Mouse (Mus musculus) megakaryocyte, embryonic 14.5 days (primary cell): ENCODE data around the gene Ccdc32. TPM values are rescaled to one million over a fixed set of nuclear protein-coding genes. Genes with fewer than 3 reads are reported as not detected.

ENCODE experiments used
- H3K27me3 ChIP-seq: replicated peaks from 2 replicates; pipeline ENCODE3; 2012; ENCODE audit warnings: inconsistent platforms
- H3K36me3 ChIP-seq: replicated peaks from 2 replicates; pipeline ENCODE3; 2012; ENCODE audit warnings: low read length, inconsistent platforms, mixed read lengths
- H3K4me1 ChIP-seq: 2 replicates; pipeline ENCODE4 v1.6.1; 2012; ENCODE audit warnings: inconsistent platforms
- H3K4me3 ChIP-seq: replicated peaks from 2 replicates; pipeline ENCODE3; 2012; ENCODE audit warnings: moderate library complexity, mild to moderate bottlenecking, inconsistent platforms
- H3K9me3 ChIP-seq: 2 replicates; pipeline ENCODE4 v1.6.1; 2012; ENCODE audit warnings: inconsistent platforms
- FLI1 ChIP-seq: IDR thresholded peaks from 2 replicates; pipeline ENCODE4 v1.6.1; 2012; ENCODE audit warnings: low read length, inconsistent platforms, mixed read lengths
- GATA1 ChIP-seq: IDR thresholded peaks from 3 replicates; pipeline ENCODE4 v1.6.1; 2012; ENCODE audit warnings: mixed read lengths, low read length, inconsistent platforms, borderline replicate concordance
- polyA plus RNA-seq: library from polyadenylated mRNA; stranded (reverse); fragments of >175 nt; gene quantifications from 2 replicates; pipeline ENCODE4 v1.2.3, GENCODE M21; 2012; ENCODE audit warnings: low replicate concordance; ENCODE audit not compliant: insufficient read depth

Gene Ccdc32
- polyA plus RNA-seq, 1 experiment, result 11.1 TPM

DNA sequence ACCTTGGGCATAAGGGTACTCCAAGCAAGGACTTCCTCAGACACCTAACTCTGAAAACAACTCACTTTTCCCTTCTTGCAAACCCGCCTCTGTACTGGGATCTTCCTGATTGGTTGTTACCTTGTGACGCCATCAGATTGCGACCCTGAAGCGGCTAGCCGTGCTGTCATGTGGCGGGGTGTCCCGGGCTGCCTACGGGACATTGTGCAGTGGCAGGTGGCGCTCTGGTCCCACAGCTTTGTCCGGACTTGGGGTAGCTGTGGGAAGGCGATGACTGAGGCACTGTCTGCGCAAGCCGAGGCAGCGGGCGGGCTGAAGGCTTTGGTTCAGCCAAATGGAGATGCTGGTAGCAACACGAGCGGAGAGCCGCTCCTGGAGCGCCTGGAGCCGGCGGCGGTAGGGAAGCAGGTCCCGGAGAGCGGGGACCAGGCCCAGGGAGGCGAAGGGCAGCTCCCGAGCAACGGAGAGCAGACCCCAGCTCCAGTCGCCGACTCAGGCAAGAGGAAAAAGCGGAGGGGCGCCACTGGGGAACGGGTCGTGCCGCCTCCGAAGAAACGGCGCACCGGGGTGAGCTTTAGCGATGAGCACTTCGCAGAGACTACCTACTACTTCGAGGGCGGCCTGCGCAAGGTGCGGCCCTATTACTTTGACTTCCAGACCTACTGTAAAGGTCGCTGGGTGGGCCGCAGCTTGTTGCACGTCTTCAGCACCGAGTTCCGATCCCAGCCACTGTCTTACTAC lies 5.6 kb upstream of the Ccdc32 start, which contains the start of gene Rpusd2:
Gene Rpusd2 (plus strand): TSS at position 135 of the 741 bp plus-strand sequence.
- Histone ChIP-seq H3K36me3 (peaks cover 31% of the 10 kb centered on the region), H3K4me1 (peaks cover 41% of the 10 kb centered on the region), H3K9me3 (no peaks in the 10 kb centered on the region), H3K27me3 (no peaks in the 10 kb centered on the region), H3K4me3 (peak within 1 kb of the TSS; percentile 96)
- TF ChIP-seq FLI1 (no peak), GATA1 (no peak)

DNA sequence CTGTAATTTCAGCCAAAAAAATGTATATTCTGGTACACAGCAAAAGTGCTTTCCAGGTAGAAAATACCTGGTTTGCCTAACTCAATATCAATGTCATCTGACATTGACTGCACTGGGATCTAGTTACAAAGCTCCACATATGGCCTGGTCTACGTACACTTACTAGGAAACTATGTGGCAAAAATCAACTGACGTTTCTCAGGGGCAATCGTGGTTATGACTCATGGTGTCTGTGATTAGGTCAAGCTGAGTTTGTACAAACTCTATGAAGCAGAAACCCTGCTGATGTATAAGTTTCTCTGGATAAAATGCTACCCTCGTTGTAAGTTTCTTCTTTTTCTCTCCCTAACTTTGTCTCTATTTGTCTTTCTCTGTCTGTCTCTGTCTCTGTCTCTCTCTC lies 3.0 kb upstream of the Ccdc32 start:
- Histone ChIP-seq H3K4me1 (peaks cover 55% of the 10 kb centered on the region), H3K4me3 (no peak overlapping the region), H3K36me3 (peaks cover 8% of the 10 kb centered on the region), H3K27me3 (no peaks in the 10 kb centered on the region), H3K9me3 (no peaks in the 10 kb centered on the region)
- no peak for TF ChIP-seq GATA1
- no peak for TF ChIP-seq FLI1

DNA sequence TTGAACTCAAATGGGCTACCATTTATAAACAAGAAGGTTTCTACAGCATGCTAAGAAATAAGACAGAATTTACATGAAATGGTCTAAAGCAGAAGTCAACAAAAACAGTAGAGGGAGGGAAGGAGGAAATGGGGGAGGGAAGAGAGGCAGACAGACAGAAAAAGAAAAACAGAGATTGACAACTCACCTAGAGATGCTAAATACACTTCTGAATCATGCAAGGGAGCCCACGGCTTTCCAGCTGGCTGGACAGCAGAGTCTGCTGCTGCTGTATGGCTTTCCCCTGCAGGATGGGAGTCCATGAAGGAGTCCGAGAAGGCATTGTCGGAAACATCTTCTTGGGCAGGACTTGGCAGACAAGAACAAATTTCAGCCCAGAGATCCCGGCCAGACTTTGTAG lies 2.2 kb downstream of the Ccdc32 start:
- Histone ChIP-seq H3K36me3 (peaks cover 53% of the 10 kb centered on the region), H3K9me3 (0 out of 2 replicates have a peak, but pooled peaks cover under 1% of the 10 kb centered on the region), H3K4me1 (peaks cover 50% of the 10 kb centered on the region), H3K27me3 (no peaks in the 10 kb centered on the region), H3K4me3 (no peak overlapping the region)
- TF ChIP-seq FLI1 (no peak), GATA1 (no peak)

DNA sequence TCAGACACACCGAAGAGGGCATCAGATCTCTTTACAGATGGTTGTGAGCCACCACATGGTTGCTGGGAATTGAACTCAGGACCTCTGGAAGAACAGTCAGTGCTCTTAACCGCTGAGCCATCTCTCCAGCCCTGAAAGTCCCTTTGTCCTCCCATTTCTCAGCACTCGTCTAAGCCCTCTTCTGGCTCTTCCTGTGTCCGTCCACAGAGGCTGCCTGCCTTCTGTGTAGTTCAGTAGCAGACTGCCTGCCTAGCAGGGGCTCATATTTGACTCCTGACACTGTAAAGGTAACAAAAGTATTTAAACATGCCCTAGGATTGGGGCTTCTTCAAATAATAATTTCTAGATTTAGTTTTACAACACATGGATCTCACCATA lies 4.0 kb downstream of the Ccdc32 start:
- peaks cover 45% of the 10 kb centered on the region for H3K4me1 ChIP-seq
- H3K4me3 ChIP-seq, result peak overlapping the region; percentile 38
- peaks cover 9% of the 10 kb centered on the region; the same call in 1 of the 2 replicates for H3K9me3 ChIP-seq
- H3K36me3 ChIP-seq, result peaks cover 70% of the 10 kb centered on the region
- H3K27me3 ChIP-seq, result no peaks in the 10 kb centered on the region
- TF ChIP-seq GATA1 (no peak), FLI1 (no peak)

DNA sequence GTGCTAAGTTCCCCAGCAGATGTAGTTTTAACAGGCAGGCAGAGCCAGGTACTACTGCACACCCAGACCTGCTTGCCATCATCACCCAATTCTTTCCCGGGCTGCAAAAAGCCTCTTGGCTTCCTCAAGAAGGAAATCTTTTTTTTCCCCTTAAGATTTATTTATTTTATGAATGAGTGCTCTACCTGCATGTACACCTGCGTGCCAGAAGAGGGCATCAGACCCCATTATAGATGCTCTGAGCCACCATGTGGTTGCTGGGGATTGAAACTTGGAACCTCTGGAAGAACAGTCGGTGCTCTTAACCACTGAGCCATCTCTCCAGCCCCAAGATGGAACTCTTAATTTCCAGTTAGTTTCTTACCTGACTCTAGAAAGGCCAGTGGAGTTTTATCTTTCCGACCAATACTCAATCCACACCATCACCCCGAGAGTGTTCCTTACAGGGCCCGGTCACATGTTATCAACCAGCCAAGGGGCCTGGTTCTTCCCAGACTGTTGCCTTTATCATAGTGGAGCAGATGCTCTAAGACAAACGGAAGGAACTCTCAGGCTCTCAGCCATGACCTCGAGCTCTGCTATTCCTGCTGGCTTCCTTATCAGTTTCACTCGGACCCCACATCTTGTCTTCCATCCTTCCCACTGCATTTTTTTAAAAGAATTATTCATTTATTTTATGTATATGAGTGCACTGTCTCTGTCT lies 4.5 kb downstream of the Ccdc32 start:
- peaks cover 75% of the 10 kb centered on the region for H3K36me3 ChIP-seq
- TF ChIP-seq GATA1, result no peak
- no peak for TF ChIP-seq FLI1
- peaks cover 9% of the 10 kb centered on the region; the same call in 1 of the 2 replicates for H3K9me3 ChIP-seq
- no peaks in the 10 kb centered on the region for H3K27me3 ChIP-seq
- H3K4me1 ChIP-seq, result peaks cover 44% of the 10 kb centered on the region
- H3K4me3 ChIP-seq, result peak overlapping the region; percentile 15

DNA sequence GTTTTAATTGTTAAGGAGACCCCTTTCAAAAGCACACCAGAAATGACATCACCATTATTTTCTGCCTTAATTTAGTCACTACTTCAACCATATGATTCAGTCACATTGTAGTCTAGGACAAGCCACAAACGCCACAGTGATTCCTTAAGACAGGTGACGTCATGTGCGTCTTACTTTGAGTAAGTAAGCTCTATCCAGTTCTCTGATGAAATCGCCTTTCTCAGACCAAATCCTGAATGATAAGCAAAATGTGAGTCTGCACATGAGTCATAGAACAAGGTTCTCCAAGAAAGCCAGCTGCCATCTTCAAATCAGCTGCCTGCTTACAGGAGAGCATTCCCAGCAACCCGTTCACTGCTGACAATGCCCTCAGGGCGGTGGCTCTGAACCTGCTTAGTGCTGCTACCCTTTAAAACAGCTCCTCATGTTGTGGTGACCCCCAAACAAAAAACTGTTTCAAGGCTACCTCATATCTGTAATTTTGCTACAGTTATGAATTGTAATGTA lies 6.0 kb downstream of the Ccdc32 start:
- H3K4me3 ChIP-seq, result no peak overlapping the region
- peaks cover 33% of the 10 kb centered on the region for H3K4me1 ChIP-seq
- H3K27me3 ChIP-seq, result no peaks in the 10 kb centered on the region
- TF ChIP-seq GATA1, result no peak
- no peak for TF ChIP-seq FLI1
- H3K9me3 ChIP-seq, result peaks cover 17% of the 10 kb centered on the region
- H3K36me3 ChIP-seq, result peaks cover 89% of the 10 kb centered on the region

DNA sequence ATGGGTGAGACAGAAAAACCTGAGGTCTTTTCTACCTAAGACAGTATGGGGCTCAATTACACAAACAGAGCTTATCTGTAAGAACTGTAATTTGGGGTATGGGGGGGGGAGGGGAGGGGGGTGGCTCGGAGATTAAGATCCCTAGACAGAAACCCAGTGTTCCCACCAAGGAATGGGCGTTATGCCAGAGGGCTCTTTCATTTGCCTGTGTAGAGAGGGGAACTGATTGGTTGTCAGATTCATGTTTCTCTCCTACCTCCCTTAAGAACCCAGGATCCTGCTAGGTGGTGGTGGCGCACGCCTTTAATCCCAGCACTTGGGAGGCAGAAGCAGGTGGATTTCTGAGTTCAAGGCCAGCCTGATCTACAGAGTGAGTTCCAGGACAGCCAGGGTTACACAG lies 9.7 kb downstream of the Ccdc32 start:
- H3K4me1 ChIP-seq, result peaks cover 23% of the 10 kb centered on the region
- peaks cover 22% of the 10 kb centered on the region for H3K9me3 ChIP-seq
- no peak overlapping the region for H3K4me3 ChIP-seq
- no peak for TF ChIP-seq FLI1
- TF ChIP-seq GATA1, result no peak
- H3K36me3 ChIP-seq, result peaks cover 71% of the 10 kb centered on the region
- H3K27me3 ChIP-seq, result peaks cover 6% of the 10 kb centered on the region

DNA sequence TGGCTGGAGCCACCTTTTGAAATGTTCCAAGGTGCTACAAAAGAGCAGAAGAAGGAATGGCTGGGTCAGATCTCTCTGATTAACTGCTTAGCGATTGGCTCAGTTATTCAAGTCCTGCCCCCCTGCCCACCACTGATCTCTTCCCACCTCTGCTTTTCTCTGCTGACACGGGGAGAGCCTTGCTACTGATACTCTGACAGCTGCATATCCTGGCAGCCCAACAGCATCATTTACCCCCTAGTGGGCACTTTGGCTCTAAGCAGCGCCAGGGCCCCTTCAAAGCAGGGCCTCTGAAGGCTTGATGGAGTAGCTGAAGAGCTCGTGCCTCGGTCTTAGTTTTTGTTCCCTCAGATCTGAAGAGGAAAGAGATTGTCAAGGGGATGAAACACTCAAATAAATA lies 10.1 kb downstream of the Ccdc32 start:
- H3K27me3 ChIP-seq, result peaks cover 8% of the 10 kb centered on the region
- H3K9me3 ChIP-seq, result peaks cover 22% of the 10 kb centered on the region
- H3K4me1 ChIP-seq, result peaks cover 23% of the 10 kb centered on the region
- H3K36me3 ChIP-seq, result peaks cover 68% of the 10 kb centered on the region
- no peak overlapping the region for H3K4me3 ChIP-seq
- no peak for TF ChIP-seq FLI1
- TF ChIP-seq GATA1, result no peak

DNA sequence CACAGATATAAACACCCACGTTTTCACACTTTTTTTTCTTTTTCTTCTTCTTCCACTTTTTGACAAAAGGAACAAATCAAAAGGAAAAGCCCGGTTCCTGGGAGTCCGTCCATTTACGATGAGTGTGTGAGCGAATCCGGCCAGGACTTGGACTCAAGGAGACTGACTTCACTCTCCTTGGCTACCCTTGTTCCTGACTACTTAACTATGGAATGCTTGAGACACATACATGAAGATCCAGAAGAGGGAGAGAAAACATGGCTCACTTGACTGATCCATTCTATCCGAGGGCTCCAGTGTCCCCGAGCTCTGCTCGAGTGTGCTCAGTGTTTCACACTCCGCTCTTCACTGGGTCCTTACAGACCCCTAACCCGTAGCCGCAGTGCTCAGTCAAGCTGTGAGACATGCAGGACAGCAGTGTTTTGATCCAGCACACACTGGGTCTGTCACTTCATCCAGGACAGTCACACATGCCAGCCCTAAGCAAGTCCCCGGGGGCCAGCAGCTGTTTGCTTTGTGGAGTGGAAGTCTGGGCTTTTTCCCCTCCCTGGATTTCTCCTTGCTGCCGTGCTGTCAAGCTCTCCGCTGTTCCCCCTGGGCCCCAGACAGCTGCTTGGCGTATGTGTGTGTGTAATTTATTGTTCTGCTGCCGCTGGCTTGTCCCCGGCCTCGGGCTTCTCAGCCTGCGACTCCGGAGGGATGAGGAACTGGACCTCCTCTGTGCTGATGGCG lies 10.6 kb downstream of the Ccdc32 start:
- no peak for TF ChIP-seq GATA1
- TF ChIP-seq FLI1, result no peak
- H3K27me3 ChIP-seq, result peaks cover 10% of the 10 kb centered on the region
- peaks cover 23% of the 10 kb centered on the region for H3K4me1 ChIP-seq
- peaks cover 62% of the 10 kb centered on the region for H3K36me3 ChIP-seq
- H3K4me3 ChIP-seq, result no peak overlapping the region
- peaks cover 22% of the 10 kb centered on the region for H3K9me3 ChIP-seq
